In genomic region chr10:66911261-66911911, GRCm38 (mm10) we compare ENCODE assay signal across 8 mouse cellular contexts.
A peak's percentile ranks its signal among the peaks of the same experiment; 100 is the strongest.
DNase-seq lines count a peak whose midpoint lies in the region; ATAC-seq lines count a peak whose summit lies in the region.
"Had no signal": no experiment of that assay in that cellular context is flagged by ENCODE, and none has a peak within 500 bp of the region (broad histone marks: within the 10 kb centered on the region; RNA-seq: fewer than 3 reads in every experiment).

No protein-coding gene starts in this region.

- peaks cover 28% of the 10 kb centered on the region for H3K4me1 ChIP-seq in embryonic facial prominence, embryonic 12.5 days
- peaks cover 28% of the 10 kb centered on the region for H3K4me1 ChIP-seq in hindbrain, embryonic 13.5 days (replicated peaks)
- H3K4me1 ChIP-seq in liver, embryonic 11.5 days (replicated peaks; ENCODE audit: control insufficient read depth, insufficient read depth, low read length), result peaks cover 17% of the 10 kb centered on the region

- H3K36me3 ChIP-seq in embryonic facial prominence, embryonic 12.5 days, result no peaks in the 10 kb centered on the region
- no peaks in the 10 kb centered on the region for H3K36me3 ChIP-seq in hindbrain, embryonic 13.5 days
- H3K36me3 ChIP-seq in liver, embryonic 11.5 days (ENCODE audit: control insufficient read depth, insufficient read depth, low read length), result no peaks in the 10 kb centered on the region

- 0 out of 2 replicates have a peak overlapping the region, but pooled peaks have one; percentile 46 for H3K27ac ChIP-seq in embryonic facial prominence, embryonic 12.5 days
- H3K27ac ChIP-seq in hindbrain, embryonic 13.5 days, result peak overlapping the region; percentile 20; the same call in 1 of the 2 replicates
- H3K27ac ChIP-seq in liver, embryonic 11.5 days (ENCODE audit: low read depth, low read length), result no peak overlapping the region

- H3K4me2 ChIP-seq in embryonic facial prominence, embryonic 12.5 days (replicated peaks), result no peak overlapping the region
- no peak overlapping the region for H3K4me2 ChIP-seq in hindbrain, embryonic 13.5 days
- H3K4me2 ChIP-seq in liver, embryonic 11.5 days, result peak overlapping the region; percentile 40

- no peak overlapping the region for H3K4me3 ChIP-seq in embryonic facial prominence, embryonic 12.5 days
- no peak overlapping the region for H3K4me3 ChIP-seq in hindbrain, embryonic 13.5 days
- H3K4me3 ChIP-seq in liver, embryonic 11.5 days (ENCODE audit: low read depth, low read length), result no peak overlapping the region
- H3K4me3 ChIP-seq: erythroblast, embryonic 14.5 days had no signal

- 56% methylated on average over 10 of the region's 10 CpGs for WGBS in embryonic facial prominence, embryonic 12.5 days
- 55% methylated on average over 10 of the region's 10 CpGs for WGBS in hindbrain, embryonic 13.5 days
- 39% methylated on average over 10 of the region's 10 CpGs for WGBS in liver, embryonic 11.5 days

- H3K9me3 ChIP-seq in embryonic facial prominence, embryonic 12.5 days, result no peaks in the 10 kb centered on the region
- H3K9me3 ChIP-seq in hindbrain, embryonic 13.5 days, result no peaks in the 10 kb centered on the region
- no peaks in the 10 kb centered on the region for H3K9me3 ChIP-seq in liver, embryonic 11.5 days (ENCODE audit: control insufficient read depth, low read length)

- peak; percentile 65 for DNase-seq in urinary bladder, postnatal 14 days (ENCODE audit: low spot score)
- DNase-seq in urinary bladder, postnatal 25 days (ENCODE audit: low spot score), result no peak
- no peak for DNase-seq in liver, embryonic 11.5 days (ENCODE audit: low spot score)
- peak; percentile 38 for DNase-seq in yolk sac, embryonic 10.5 days (ENCODE audit: low spot score)
- DNase-seq in adipocyte (ENCODE audit: low spot score), result no peak

- H3K27me3 ChIP-seq in embryonic facial prominence, embryonic 12.5 days, result no peaks in the 10 kb centered on the region
- no peaks in the 10 kb centered on the region for H3K27me3 ChIP-seq in hindbrain, embryonic 13.5 days
- H3K27me3 ChIP-seq in liver, embryonic 11.5 days (replicated peaks; ENCODE audit: control insufficient read depth, insufficient read depth, low read length), result no peaks in the 10 kb centered on the region

- no peak overlapping the region for H3K9ac ChIP-seq in embryonic facial prominence, embryonic 12.5 days
- no peak overlapping the region for H3K9ac ChIP-seq in hindbrain, embryonic 13.5 days
- no peak overlapping the region for H3K9ac ChIP-seq in liver, embryonic 11.5 days (ENCODE audit: low read depth, low read length)

- ATAC-seq in embryonic facial prominence, embryonic 12.5 days (ENCODE audit: insufficient number of reproducible peaks, insufficient read depth, low FRiP score, low TSS enrichment), result no peak
- no peak for ATAC-seq in hindbrain, embryonic 13.5 days (ENCODE audit: low FRiP score)
- no peak for ATAC-seq in liver, embryonic 11.5 days (replicated peaks; ENCODE audit: low FRiP score)

Comparison
In these comparisons a context has a peak if more than half of its experiments do, and no peak if none do; other contexts are left out.
1. DNase-seq: peak in urinary bladder, postnatal 14 days (single experiment) and yolk sac, embryonic 10.5 days (single experiment); none in urinary bladder, postnatal 25 days (single experiment), liver, embryonic 11.5 days (single experiment) and adipocyte (single experiment).